Mouse (Mus musculus) cortical plate, adult 2 months (tissue): ENCODE results near the gene Cd4. TPM values are rescaled to one million over a fixed set of nuclear protein-coding genes. Genes with fewer than 3 reads are reported as not detected.

Experiments used
- H3K27ac ChIP-seq: fragments of 200-500 bp; 2 replicates; pipeline ENCODE4 v1.5.1; 2012; ENCODE audit warnings: low read length, control low read depth, inconsistent platforms; ENCODE audit not compliant: insufficient read depth
- H3K4me1 ChIP-seq: fragments of 200-500 bp; 2 replicates; pipeline ENCODE4 v1.6.1; 2011; ENCODE audit warnings: low read length; ENCODE audit not compliant: control insufficient read depth, insufficient read depth
- H3K4me3 ChIP-seq: fragments of 200-500 bp; 2 replicates; pipeline ENCODE4 v1.5.1; 2011; ENCODE audit warnings: mild to moderate bottlenecking, low read length, control low read depth; ENCODE audit not compliant: insufficient read depth
- CTCF ChIP-seq: fragments of 200-500 bp; IDR thresholded peaks from 2 replicates; pipeline ENCODE4 v1.5.1; 2011; ENCODE audit warnings: mild to moderate bottlenecking, control low read depth, low read length; ENCODE audit not compliant: insufficient read depth; ENCODE audit errors: extremely low read depth
- POLR2A ChIP-seq: fragments of 200-500 bp; IDR thresholded peaks from 2 replicates; pipeline ENCODE4 v1.6.1; 2011; ENCODE audit warnings: mild to moderate bottlenecking, low read length, control low read depth; ENCODE audit not compliant: insufficient read depth; ENCODE audit errors: extremely low read depth
- polyA plus RNA-seq: library from polyadenylated mRNA; depleted of rRNA; stranded (reverse); fragments of >200 nt; gene quantifications from 2 replicates; pipeline ENCODE4 v1.2.3, GENCODE M21; 2012; rRNA removed

Cd4 gene
- polyA plus RNA-seq = 1.1 and 4.7 TPM in 2 replicates

- no peaks in the 10 kb centered on the region for H3K4me1 ChIP-seq
- no peak within 1 kb of the TSS for H3K4me3 ChIP-seq
- TF ChIP-seq POLR2A (no peak), CTCF (no peak)
- no peak within 1 kb of the TSS for H3K27ac ChIP-seq
Observed at GRCm38 (mm10) chr6:124887986-124888385, at the start of gene Cd4. Gene Cd4, minus strand, starts transcription at chr6:124888221.

- TF ChIP-seq POLR2A (no peak), CTCF (no peak)
- Histone ChIP-seq H3K4me1 (peaks cover 6% of the 10 kb centered on the region), H3K4me3 (no peak overlapping the region), H3K27ac (no peak overlapping the region)
Observed at GRCm38 (mm10) chr6:124937493-124937892, 49.5 kb upstream of the Cd4 start.

GRCm38 (mm10) chr6:124936681-124937080 is 48.7 kb upstream of the Cd4 start:
- H3K4me3 ChIP-seq = no peak overlapping the region
- H3K4me1 ChIP-seq = peaks cover 8% of the 10 kb centered on the region
- no peak overlapping the region for H3K27ac ChIP-seq
- TF ChIP-seq CTCF = no peak
- no peak for TF ChIP-seq POLR2A

- peak; percentile 61; the same call in 1 of the 2 replicates for TF ChIP-seq POLR2A
- no peak for TF ChIP-seq CTCF
- Histone ChIP-seq H3K4me3 (no peak overlapping the region), H3K27ac (no peak overlapping the region), H3K4me1 (peaks cover 8% of the 10 kb centered on the region)
Observed at GRCm38 (mm10) chr6:124934670-124935069, 46.6 kb upstream of the Cd4 start.

- Histone ChIP-seq H3K4me3 (no peak overlapping the region; the same call in 1 of the 2 replicates), H3K4me1 (peaks cover 8% of the 10 kb centered on the region; the same call in 1 of the 2 replicates), H3K27ac (no peak overlapping the region)
- TF ChIP-seq CTCF = no peak
- TF ChIP-seq POLR2A = no peak
Observed at GRCm38 (mm10) chr6:124933127-124933526, 45.1 kb upstream of the Cd4 start.

- TF ChIP-seq CTCF (no peak), POLR2A (no peak)
- H3K4me3 ChIP-seq = peak overlapping the region; percentile 54
- H3K27ac ChIP-seq = 0 out of 2 replicates have a peak overlapping the region, but pooled peaks have one; percentile 2
- peaks cover 8% of the 10 kb centered on the region; the same call in 1 of the 2 replicates for H3K4me1 ChIP-seq
Observed at GRCm38 (mm10) chr6:124932314-124932695, 44.3 kb upstream of the Cd4 start.

GRCm38 (mm10) chr6:124931525-124932313 is 43.7 kb upstream of the Cd4 start:
- TF ChIP-seq CTCF (peak; percentile 16; the same call in 1 of the 2 replicates), POLR2A (peak; percentile 39; the same call in 1 of the 2 replicates)
- peaks cover 8% of the 10 kb centered on the region; the same call in 1 of the 2 replicates for H3K4me1 ChIP-seq
- peak overlapping the region; percentile 98 for H3K27ac ChIP-seq
- H3K4me3 ChIP-seq = peak overlapping the region; percentile 54

GRCm38 (mm10) chr6:124930754-124931524 is 42.9 kb upstream of the Cd4 start, which contains the start of gene Mlf2:
Gene Mlf2, plus strand, starts transcription at chr6:124931386.
- TF ChIP-seq CTCF (peak; percentile 88), POLR2A (peak; percentile 80)
- H3K27ac ChIP-seq = peak within 1 kb of the TSS; percentile 98
- H3K4me1 ChIP-seq = peaks cover 8% of the 10 kb centered on the region; the same call in 1 of the 2 replicates
- peak within 1 kb of the TSS; percentile 54 for H3K4me3 ChIP-seq

GRCm38 (mm10) chr6:124930231-124930630 is 42.2 kb upstream of the Cd4 start:
- no peak for TF ChIP-seq CTCF
- no peak for TF ChIP-seq POLR2A
- peaks cover 8% of the 10 kb centered on the region; the same call in 1 of the 2 replicates for H3K4me1 ChIP-seq
- H3K27ac ChIP-seq = peak overlapping the region; percentile 6; the same call in 1 of the 2 replicates
- peak overlapping the region; percentile 54 for H3K4me3 ChIP-seq
